In genomic region chr8:70723486-70724210, GRCm38 (mm10) we compare ENCODE assay signal across 9 mouse cellular contexts. TPM values are rescaled to one million over a fixed set of nuclear protein-coding genes. Genes with fewer than 3 reads are reported as not detected.
DNase-seq lines count a peak whose midpoint lies in the region; ATAC-seq and TF ChIP-seq lines count a peak whose summit lies in the region.
"Had no signal": no experiment of that assay in that cellular context is flagged by ENCODE, and none has a peak within 500 bp of the region (broad histone marks: within the 10 kb centered on the region; RNA-seq: fewer than 3 reads in every experiment).

TSS of gene Pde4c (plus strand) at chr8:70723720.

- H3K9ac ChIP-seq in embryonic facial prominence, embryonic 13.5 days, result no peak within 1 kb of the TSS
- 0 out of 2 replicates have a peak within 1 kb of the TSS, but pooled peaks have one; percentile 26 for H3K9ac ChIP-seq in kidney, embryonic 15.5 days
- peak within 1 kb of the TSS; percentile 55 for H3K9ac ChIP-seq in liver, postnatal 0 days (replicated peaks)
- H3K9ac ChIP-seq: neural tube, embryonic 15.5 days had no signal

- H3K9me3 ChIP-seq in embryonic facial prominence, embryonic 13.5 days, result no peaks in the 10 kb centered on the region
- H3K9me3 ChIP-seq in embryonic facial prominence, embryonic 10.5 days, result no peaks in the 10 kb centered on the region
- H3K9me3 ChIP-seq in kidney, embryonic 15.5 days (replicated peaks), result no peaks in the 10 kb centered on the region
- H3K9me3 ChIP-seq in liver, postnatal 0 days (ENCODE audit: low read length), result no peaks in the 10 kb centered on the region
- H3K9me3 ChIP-seq: neural tube, embryonic 15.5 days had no signal

- TF ChIP-seq CTCF in liver, postnatal 0 days (IDR thresholded peaks at IDR 0.05; ENCODE audit: low read depth), result no peak

- 60% methylated on average over 7 of the region's 7 CpGs for WGBS in embryonic facial prominence, embryonic 13.5 days
- 67% methylated on average over 7 of the region's 7 CpGs for WGBS in embryonic facial prominence, embryonic 10.5 days
- WGBS in kidney, embryonic 15.5 days, result 44% methylated on average over 7 of the region's 7 CpGs
- WGBS in liver, postnatal 0 days (ENCODE audit: insufficient replicate concordance), result 52% methylated on average over 7 of the region's 7 CpGs

- ATAC-seq in embryonic facial prominence, embryonic 13.5 days (ENCODE audit: insufficient number of reproducible peaks, insufficient read depth, low FRiP score, low TSS enrichment, low read depth), result 0 out of 2 replicates have a peak, but pooled peaks have one; percentile 18
- ATAC-seq in kidney, embryonic 15.5 days (replicated peaks; ENCODE audit: low FRiP score), result peak; percentile 89
- peak; percentile 81 for ATAC-seq in liver, postnatal 0 days
- no peak for ATAC-seq in megakaryocyte, adult 5-6 weeks (ENCODE audit: poor library complexity, severe bottlenecking)

- no peak within 1 kb of the TSS for H3K27ac ChIP-seq in embryonic facial prominence, embryonic 13.5 days
- no peak within 1 kb of the TSS for H3K27ac ChIP-seq in embryonic facial prominence, embryonic 10.5 days (replicated peaks)
- peak within 1 kb of the TSS; percentile 96 for H3K27ac ChIP-seq in kidney, embryonic 15.5 days
- peak within 1 kb of the TSS; percentile 88 for H3K27ac ChIP-seq in liver, postnatal 0 days (ENCODE audit: low read depth)
- H3K27ac ChIP-seq: neural tube, embryonic 15.5 days had no signal

- H3K4me3 ChIP-seq in embryonic facial prominence, embryonic 13.5 days, result no peak within 1 kb of the TSS
- no peak within 1 kb of the TSS for H3K4me3 ChIP-seq in embryonic facial prominence, embryonic 10.5 days
- H3K4me3 ChIP-seq in kidney, embryonic 15.5 days (replicated peaks), result peak within 1 kb of the TSS; percentile 20
- H3K4me3 ChIP-seq in liver, postnatal 0 days (ENCODE audit: low read depth, low read length), result peak within 1 kb of the TSS; percentile 19
- H3K4me3 ChIP-seq: neural tube, embryonic 15.5 days had no signal

- DNase-seq in embryonic facial prominence, embryonic 10.5 days (ENCODE audit: low spot score), result no peak
- peak; percentile 71 for DNase-seq in A20 (ENCODE audit: low read depth, low spot score)
- peak; percentile 73 for DNase-seq in liver, postnatal 0 days
- DNase-seq in left cerebral cortex, postnatal 14 days (ENCODE audit: low spot score in 2 of 2), result no peak
- DNase-seq in urinary bladder, postnatal 10 days (ENCODE audit: low spot score), result no peak

- H3K36me3 ChIP-seq in embryonic facial prominence, embryonic 13.5 days, result no peaks in the 10 kb centered on the region
- no peaks in the 10 kb centered on the region for H3K36me3 ChIP-seq in embryonic facial prominence, embryonic 10.5 days (replicated peaks)
- H3K36me3 ChIP-seq in kidney, embryonic 15.5 days, result no peaks in the 10 kb centered on the region
- no peaks in the 10 kb centered on the region for H3K36me3 ChIP-seq in liver, postnatal 0 days (replicated peaks; ENCODE audit: insufficient read depth, low read length)
- H3K36me3 ChIP-seq: neural tube, embryonic 15.5 days had no signal

- no peak within 1 kb of the TSS for H3K4me2 ChIP-seq in embryonic facial prominence, embryonic 13.5 days
- peak within 1 kb of the TSS; percentile 44 for H3K4me2 ChIP-seq in kidney, embryonic 15.5 days
- peak within 1 kb of the TSS; percentile 59 for H3K4me2 ChIP-seq in liver, postnatal 0 days (ENCODE audit: low read depth, low read length)
- H3K4me2 ChIP-seq: neural tube, embryonic 15.5 days had no signal

- intact Hi-C loops in left cerebral cortex, postnatal 14 days (cut with DNase I), result no loop called here

- 0 out of 2 replicates have a peak, but pooled peaks cover 3% of the 10 kb centered on the region for H3K4me1 ChIP-seq in embryonic facial prominence, embryonic 13.5 days
- H3K4me1 ChIP-seq in embryonic facial prominence, embryonic 10.5 days, result 0 out of 2 replicates have a peak, but pooled peaks cover 4% of the 10 kb centered on the region
- peaks cover 22% of the 10 kb centered on the region for H3K4me1 ChIP-seq in kidney, embryonic 15.5 days
- H3K4me1 ChIP-seq in liver, postnatal 0 days (ENCODE audit: insufficient read depth), result peaks cover 11% of the 10 kb centered on the region; the same call in 1 of the 2 replicates
- H3K4me1 ChIP-seq: neural tube, embryonic 15.5 days had no signal

- peaks cover 32% of the 10 kb centered on the region for H3K27me3 ChIP-seq in embryonic facial prominence, embryonic 13.5 days
- peaks cover 43% of the 10 kb centered on the region for H3K27me3 ChIP-seq in embryonic facial prominence, embryonic 10.5 days (replicated peaks; ENCODE audit: low read depth, poor library complexity, severe bottlenecking)
- H3K27me3 ChIP-seq in kidney, embryonic 15.5 days, result peaks cover 22% of the 10 kb centered on the region
- peaks cover 5% of the 10 kb centered on the region; the same call in 1 of the 2 replicates for H3K27me3 ChIP-seq in liver, postnatal 0 days (ENCODE audit: insufficient read depth, low read length)

- no peak for TF ChIP-seq EP300 in liver, postnatal 0 days (IDR thresholded peaks at IDR 0.05; ENCODE audit: low read depth)

RNA-seq across cellular contexts. Expression of gene Pde4c, which starts in this region (rescaled TPM):
- 0.13 and 0.14 TPM in 2 replicates for polyA plus RNA-seq in embryonic facial prominence, embryonic 13.5 days (2015; fragmentation: Nextera tagmentation; extraction: Ambion mirVana)
- 0.20 and 0.69 TPM in 2 replicates for polyA plus RNA-seq in embryonic facial prominence, embryonic 10.5 days (2016; fragmentation: Nextera tagmentation; extraction: Ambion mirVana)
- 7.6 and 9.4 TPM in 2 replicates for polyA plus RNA-seq in kidney, embryonic 15.5 days (2015; fragmentation: Nextera tagmentation; extraction: Ambion mirVana)
- polyA plus RNA-seq in liver, postnatal 0 days (2015; fragmentation: Nextera tagmentation; extraction: Ambion mirVana), result 1.6 and 1.8 TPM in 2 replicates
- 1 to 10 TPM; 1.0 to 1.7 TPM for total RNA-seq in left cerebral cortex, postnatal 14 days (2021)
- total RNA-seq in megakaryocyte, adult 5-6 weeks (2015), result not detected in 2 replicates
- total RNA-seq in megakaryocyte, adult 5-6 weeks (2017), result not detected in 2 replicates

Comparison
In these comparisons a context has a peak if more than half of its experiments do, and no peak if none do; other contexts are left out.
1. Peak in ATAC-seq in embryonic facial prominence, embryonic 13.5 days; RNA of the gene not detected or under 1 TPM.
2. H3K27ac ChIP-seq: peak in kidney, embryonic 15.5 days (single experiment) and liver, postnatal 0 days (single experiment); none in embryonic facial prominence, embryonic 13.5 days (single experiment) and embryonic facial prominence, embryonic 10.5 days (single experiment).
3. H3K4me3 ChIP-seq: peak in kidney, embryonic 15.5 days (single experiment) and liver, postnatal 0 days (single experiment); none in embryonic facial prominence, embryonic 13.5 days (single experiment) and embryonic facial prominence, embryonic 10.5 days (single experiment).
4. DNase-seq: peak in A20 (single experiment) and liver, postnatal 0 days (single experiment); none in embryonic facial prominence, embryonic 10.5 days (single experiment), left cerebral cortex, postnatal 14 days (0 of 2) and urinary bladder, postnatal 10 days (single experiment).